Comparison of ENCODE assay signal across 10 mouse cellular contexts in the genomic region with DNA sequence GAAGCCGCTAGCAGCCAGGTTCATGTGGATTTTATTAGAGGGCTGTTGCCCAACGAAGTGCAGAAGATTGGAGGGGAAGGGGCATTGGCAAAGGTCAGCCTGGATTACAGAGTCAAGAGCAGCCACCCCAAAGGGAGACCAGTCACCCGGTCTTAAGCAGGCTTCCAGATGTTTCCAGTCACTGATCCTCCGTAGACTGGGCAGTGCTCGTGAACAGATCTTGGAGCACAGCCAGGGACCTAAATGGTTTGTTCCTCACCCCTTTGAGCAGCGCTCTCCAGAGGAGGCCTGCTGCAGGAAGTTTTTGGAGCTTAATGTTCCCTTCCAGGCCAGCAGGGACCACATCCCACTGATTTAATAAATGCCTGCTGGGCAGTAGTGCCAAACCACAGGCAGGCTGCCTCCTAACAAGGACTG. TPM values are rescaled to one million over a fixed set of nuclear protein-coding genes. Genes with fewer than 3 reads are reported as not detected.
DNase-seq lines count a peak whose midpoint lies in the region; ATAC-seq lines count a peak whose summit lies in the region.
"Had no signal": no experiment of that assay in that cellular context is flagged by ENCODE, and none has a peak within 500 bp of the region (broad histone marks: within the 10 kb centered on the region; RNA-seq: fewer than 3 reads in every experiment).

No protein-coding gene starts in this region.

- 53% methylated on average over 6 of the region's 6 CpGs for WGBS in hindbrain, embryonic 12.5 days
- WGBS in hindbrain, embryonic 14.5 days, result 55% methylated on average over 6 of the region's 6 CpGs
- 24% methylated on average over 6 of the region's 6 CpGs for WGBS in limb, embryonic 10.5 days
- 65% methylated on average over 6 of the region's 6 CpGs for WGBS in midbrain, embryonic 10.5 days

- no peak for ATAC-seq in hindbrain, embryonic 12.5 days (ENCODE audit: low FRiP score)
- ATAC-seq in hindbrain, embryonic 14.5 days (ENCODE audit: low FRiP score), result no peak

- no peaks in the 10 kb centered on the region for H3K27me3 ChIP-seq in hindbrain, embryonic 12.5 days
- H3K27me3 ChIP-seq in hindbrain, embryonic 14.5 days (ENCODE audit: control insufficient read depth, insufficient read depth, low read length), result no peaks in the 10 kb centered on the region
- H3K27me3 ChIP-seq in limb, embryonic 10.5 days (ENCODE audit: low read depth, poor library complexity, severe bottlenecking), result no peaks in the 10 kb centered on the region
- no peaks in the 10 kb centered on the region for H3K27me3 ChIP-seq in midbrain, embryonic 10.5 days (ENCODE audit: low read depth, poor library complexity, severe bottlenecking)

- peak overlapping the region; percentile 23; the same call in 1 of the 2 replicates for H3K27ac ChIP-seq in hindbrain, embryonic 12.5 days
- no peak overlapping the region for H3K27ac ChIP-seq in hindbrain, embryonic 14.5 days
- H3K27ac ChIP-seq in limb, embryonic 10.5 days, result peak overlapping the region; percentile 73
- no peak overlapping the region for H3K27ac ChIP-seq in midbrain, embryonic 10.5 days (replicated peaks)

- no peak overlapping the region for H3K4me2 ChIP-seq in hindbrain, embryonic 12.5 days (replicated peaks)
- H3K4me2 ChIP-seq in hindbrain, embryonic 14.5 days (replicated peaks), result no peak overlapping the region

- no peaks in the 10 kb centered on the region for H3K9me3 ChIP-seq in hindbrain, embryonic 12.5 days (replicated peaks)
- no peaks in the 10 kb centered on the region for H3K9me3 ChIP-seq in hindbrain, embryonic 14.5 days (ENCODE audit: control insufficient read depth, low read length)
- no peaks in the 10 kb centered on the region for H3K9me3 ChIP-seq in limb, embryonic 10.5 days (replicated peaks)
- H3K9me3 ChIP-seq in midbrain, embryonic 10.5 days (replicated peaks), result no peaks in the 10 kb centered on the region; the same call in 1 of the 2 replicates

- peaks cover 20% of the 10 kb centered on the region; the same call in 1 of the 2 replicates for H3K36me3 ChIP-seq in hindbrain, embryonic 12.5 days
- H3K36me3 ChIP-seq in hindbrain, embryonic 14.5 days (replicated peaks; ENCODE audit: control insufficient read depth, insufficient read depth), result peaks cover 7% of the 10 kb centered on the region; the same call in 1 of the 2 replicates
- H3K36me3 ChIP-seq in limb, embryonic 10.5 days, result peaks cover 9% of the 10 kb centered on the region; the same call in 1 of the 2 replicates
- peaks cover 43% of the 10 kb centered on the region for H3K36me3 ChIP-seq in midbrain, embryonic 10.5 days

- intact Hi-C loops in heart, postnatal 10 days (cut with DNase I), result no loop called here

- H3K4me1 ChIP-seq in hindbrain, embryonic 12.5 days, result no peaks in the 10 kb centered on the region
- no peaks in the 10 kb centered on the region for H3K4me1 ChIP-seq in hindbrain, embryonic 14.5 days (replicated peaks; ENCODE audit: control insufficient read depth, insufficient read depth, low read length)
- peaks cover 38% of the 10 kb centered on the region for H3K4me1 ChIP-seq in limb, embryonic 10.5 days
- 0 out of 2 replicates have a peak, but pooled peaks cover 4% of the 10 kb centered on the region for H3K4me1 ChIP-seq in midbrain, embryonic 10.5 days

- no peak for DNase-seq in hindbrain, embryonic 14.5 days (ENCODE audit: low spot score)
- DNase-seq in embryo, embryonic 11 days, result peak; percentile 56
- peak; percentile 74 to 78 for DNase-seq in heart, postnatal 10 days
- peak; percentile 74 for DNase-seq in limb, embryonic 10.5 days (ENCODE audit: low spot score)
- peak; percentile 69 for DNase-seq in urinary bladder, postnatal 4 days (ENCODE audit: low spot score in 2 of 2)
- no peak for DNase-seq in frontal cortex, adult 2 months (ENCODE audit: extremely low spot score in 1 of 2, low spot score in 1 of 2)
- no peak for DNase-seq in midbrain, embryonic 10.5 days (ENCODE audit: low spot score)

- no peak overlapping the region for H3K4me3 ChIP-seq in hindbrain, embryonic 12.5 days
- H3K4me3 ChIP-seq in hindbrain, embryonic 14.5 days (replicated peaks; ENCODE audit: low read length), result no peak overlapping the region
- H3K4me3 ChIP-seq in limb, embryonic 10.5 days, result 0 out of 2 replicates have a peak overlapping the region, but pooled peaks have one; percentile 20
- no peak overlapping the region for H3K4me3 ChIP-seq in midbrain, embryonic 10.5 days
- H3K4me3 ChIP-seq: erythroblast, embryonic 14.5 days had no signal

- H3K9ac ChIP-seq in hindbrain, embryonic 12.5 days, result no peak overlapping the region
- no peak overlapping the region for H3K9ac ChIP-seq in hindbrain, embryonic 14.5 days

RNA-seq across cellular contexts. Expression of gene Nudt2, which starts 16.7 kb away (rescaled TPM):
- polyA plus RNA-seq in hindbrain, embryonic 12.5 days (2016; fragmentation: Nextera tagmentation; extraction: Ambion mirVana), result 56.9 and 59.5 TPM in 2 replicates
- 72.5 and 82.6 TPM in 2 replicates for polyA plus RNA-seq in hindbrain, embryonic 14.5 days (2014; fragmentation: Nextera tagmentation; extraction: Ambion mirVana)
- total RNA-seq in heart, postnatal 10 days (2021), result 10 to 100 TPM; 25.6 to 27.9 TPM
- polyA plus RNA-seq in limb, embryonic 10.5 days (2016; fragmentation: Nextera tagmentation; extraction: Ambion mirVana), result 54.3 and 56.9 TPM in 2 replicates
- 39.5 and 42.0 TPM in 2 replicates for polyA plus RNA-seq in frontal cortex, adult 2 months (2012; rRNA removed)
- polyA plus RNA-seq in midbrain, embryonic 10.5 days (2016; fragmentation: Nextera tagmentation; extraction: Ambion mirVana), result 63.3 and 65.6 TPM in 2 replicates

RNA-seq across cellular contexts. Expression of gene Kif24, which starts 16.9 kb away (rescaled TPM):
- polyA plus RNA-seq in hindbrain, embryonic 12.5 days (2016; fragmentation: Nextera tagmentation; extraction: Ambion mirVana), result 9.5 and 9.6 TPM in 2 replicates
- 2.3 and 3.4 TPM in 2 replicates for polyA plus RNA-seq in hindbrain, embryonic 14.5 days (2014; fragmentation: Nextera tagmentation; extraction: Ambion mirVana)
- total RNA-seq in heart, postnatal 10 days (2021), result 1 to 10 TPM; 1.4 to 2.0 TPM
- 14.1 and 14.5 TPM in 2 replicates for polyA plus RNA-seq in limb, embryonic 10.5 days (2016; fragmentation: Nextera tagmentation; extraction: Ambion mirVana)
- polyA plus RNA-seq in frontal cortex, adult 2 months (2012; rRNA removed), result 0.71 and 0.90 TPM in 2 replicates
- 13.5 and 15.1 TPM in 2 replicates for polyA plus RNA-seq in midbrain, embryonic 10.5 days (2016; fragmentation: Nextera tagmentation; extraction: Ambion mirVana)

RNA-seq across cellular contexts. Expression of gene AI464131, which starts 21.3 kb away (rescaled TPM):
- 10.1 and 11.9 TPM in 2 replicates for polyA plus RNA-seq in hindbrain, embryonic 12.5 days (2016; fragmentation: Nextera tagmentation; extraction: Ambion mirVana)
- 10.3 and 12.4 TPM in 2 replicates for polyA plus RNA-seq in hindbrain, embryonic 14.5 days (2014; fragmentation: Nextera tagmentation; extraction: Ambion mirVana)
- total RNA-seq in heart, postnatal 10 days (2021), result 10 to 100 TPM; 10.1 to 10.6 TPM
- 3.4 and 5.2 TPM in 2 replicates for polyA plus RNA-seq in limb, embryonic 10.5 days (2016; fragmentation: Nextera tagmentation; extraction: Ambion mirVana)
- 22.6 and 23.6 TPM in 2 replicates for polyA plus RNA-seq in frontal cortex, adult 2 months (2012; rRNA removed)
- 7.3 and 9.2 TPM in 2 replicates for polyA plus RNA-seq in midbrain, embryonic 10.5 days (2016; fragmentation: Nextera tagmentation; extraction: Ambion mirVana)
- polyA plus RNA-seq: erythroblast, embryonic 14.5 days had no signal

RNA-seq across cellular contexts. Expression of gene 1110017D15Rik, which starts 35.5 kb away (rescaled TPM):
- 11.3 and 12.9 TPM in 2 replicates for polyA plus RNA-seq in hindbrain, embryonic 12.5 days (2016; fragmentation: Nextera tagmentation; extraction: Ambion mirVana)
- polyA plus RNA-seq in hindbrain, embryonic 14.5 days (2014; fragmentation: Nextera tagmentation; extraction: Ambion mirVana), result 19.5 and 24.2 TPM in 2 replicates
- under 1 TPM in 1 of 2 experiments, not detected in 1; 0.31 TPM for total RNA-seq in heart, postnatal 10 days (2021)
- 4.3 and 7.3 TPM in 2 replicates for polyA plus RNA-seq in limb, embryonic 10.5 days (2016; fragmentation: Nextera tagmentation; extraction: Ambion mirVana)
- polyA plus RNA-seq in frontal cortex, adult 2 months (2012; rRNA removed), result 10.1 and 10.6 TPM in 2 replicates
- polyA plus RNA-seq in midbrain, embryonic 10.5 days (2016; fragmentation: Nextera tagmentation; extraction: Ambion mirVana), result 3.4 and 4.2 TPM in 2 replicates
- total RNA-seq: MEL had no signal
- polyA plus RNA-seq: erythroblast, embryonic 14.5 days had no signal

Comparison
In these comparisons a context has a peak if more than half of its experiments do, and no peak if none do; other contexts are left out.
1. H3K27ac ChIP-seq: peak in hindbrain, embryonic 12.5 days (single experiment) and limb, embryonic 10.5 days (single experiment); none in hindbrain, embryonic 14.5 days (single experiment) and midbrain, embryonic 10.5 days (single experiment).
2. DNase-seq: peak in embryo, embryonic 11 days (single experiment), heart, postnatal 10 days (2 of 2), limb, embryonic 10.5 days (single experiment) and urinary bladder, postnatal 4 days (2 of 2); none in hindbrain, embryonic 14.5 days (single experiment), frontal cortex, adult 2 months (0 of 2) and midbrain, embryonic 10.5 days (single experiment).